Mouse (Mus musculus): ENCODE results near the gene Fmnl2. TPM values are rescaled to one million over a fixed set of nuclear protein-coding genes. Genes with fewer than 3 reads are reported as not detected.

Fmnl2 gene
- total and polyA plus RNA-seq, 3 experiments = 1.2 to 6.3 (median 4.5) TPM

DNA sequence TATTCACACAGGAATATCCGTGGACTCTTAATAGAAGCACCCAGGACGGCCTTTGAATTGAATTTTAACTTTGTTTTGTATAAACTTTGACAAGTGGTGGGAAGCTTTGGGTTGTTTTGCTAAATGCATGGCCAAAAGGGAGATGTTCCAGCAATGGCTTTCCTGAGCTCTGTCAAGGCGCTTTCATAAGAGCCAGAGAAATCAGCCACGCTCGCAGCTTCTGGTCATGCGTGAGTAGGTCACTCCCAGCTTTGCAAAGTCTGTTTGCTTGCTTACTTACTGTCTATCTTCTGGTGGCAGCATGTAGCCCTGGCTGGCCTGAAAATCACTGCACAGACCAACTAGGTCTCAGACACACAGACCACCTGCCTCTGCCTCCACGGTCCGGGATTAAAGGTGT, 248.8 kb downstream of the Fmnl2 start:
- H3K27ac ChIP-seq = no peak overlapping the region
- H3K27me3 ChIP-seq (ENCODE audit: control insufficient read depth, insufficient read depth, low read length) = no peaks in the 10 kb centered on the region
- TF ChIP-seq POLR2A (IDR thresholded peaks at IDR 0.05; ENCODE audit: insufficient read depth, low read depth, low read length) (no peak), EP300 (IDR thresholded peaks at IDR 0.05; ENCODE audit: insufficient read depth, low read depth, low read length) (no peak), CTCF (IDR thresholded peaks at IDR 0.05) (no peak)
- H3K79me2 ChIP-seq (replicated peaks; ENCODE audit: control insufficient read depth, insufficient read depth, low read length) = no peaks in the 10 kb centered on the region
- H3K4me3 ChIP-seq = no peak overlapping the region
- 93% methylated on average over 8 of the region's 8 CpGs for WGBS
- H3K4me1 ChIP-seq (ENCODE audit: control insufficient read depth, insufficient read depth, low read length) = no peaks in the 10 kb centered on the region
- DNase-seq = no peak
- H3K36me3 ChIP-seq (ENCODE audit: control insufficient read depth, insufficient read depth, low read length) = no peaks in the 10 kb centered on the region
- no peak overlapping the region for H3K9ac ChIP-seq (ENCODE audit: low read depth, low read length)
- intact Hi-C loops (cut with DNase I) = no loop called here

DNA sequence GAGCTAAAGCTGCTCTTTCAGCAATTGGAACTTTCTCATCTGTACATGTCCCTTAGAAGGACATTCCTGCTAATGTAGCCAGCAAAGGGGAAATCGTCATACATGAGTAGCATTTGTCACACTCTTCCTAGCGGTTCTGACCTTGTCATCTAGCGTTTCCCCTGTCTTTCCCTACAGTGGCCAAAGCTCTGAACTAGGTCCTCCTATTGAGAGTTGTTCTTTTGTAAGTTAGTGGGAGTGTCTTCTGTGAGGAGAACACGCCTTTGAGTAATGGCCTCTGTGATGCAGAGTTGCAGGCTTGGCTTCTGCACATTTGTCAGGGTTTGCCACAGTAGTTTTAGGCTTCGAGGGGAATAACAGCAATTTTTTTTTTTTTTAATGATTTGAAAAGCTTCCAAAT, 250.9 kb downstream of the Fmnl2 start:
- Histone ChIP-seq H3K9ac (ENCODE audit: low read depth, low read length) (no peak overlapping the region), H3K27me3 (ENCODE audit: control insufficient read depth, insufficient read depth, low read length) (no peaks in the 10 kb centered on the region), H3K27ac (no peak overlapping the region), H3K4me1 (ENCODE audit: control insufficient read depth, insufficient read depth, low read length) (no peaks in the 10 kb centered on the region), H3K79me2 (replicated peaks; ENCODE audit: control insufficient read depth, insufficient read depth, low read length) (no peaks in the 10 kb centered on the region), H3K36me3 (ENCODE audit: control insufficient read depth, insufficient read depth, low read length) (no peaks in the 10 kb centered on the region), H3K4me3 (no peak overlapping the region)
- 84% methylated on average over 5 of the region's 5 CpGs for WGBS
- no peak for DNase-seq
- TF ChIP-seq POLR2A (IDR thresholded peaks at IDR 0.05; ENCODE audit: insufficient read depth, low read depth, low read length) (no peak), EP300 (IDR thresholded peaks at IDR 0.05; ENCODE audit: insufficient read depth, low read depth, low read length) (no peak), CTCF (IDR thresholded peaks at IDR 0.05) (no peak)
- intact Hi-C loops (cut with DNase I) = no loop called here

DNA sequence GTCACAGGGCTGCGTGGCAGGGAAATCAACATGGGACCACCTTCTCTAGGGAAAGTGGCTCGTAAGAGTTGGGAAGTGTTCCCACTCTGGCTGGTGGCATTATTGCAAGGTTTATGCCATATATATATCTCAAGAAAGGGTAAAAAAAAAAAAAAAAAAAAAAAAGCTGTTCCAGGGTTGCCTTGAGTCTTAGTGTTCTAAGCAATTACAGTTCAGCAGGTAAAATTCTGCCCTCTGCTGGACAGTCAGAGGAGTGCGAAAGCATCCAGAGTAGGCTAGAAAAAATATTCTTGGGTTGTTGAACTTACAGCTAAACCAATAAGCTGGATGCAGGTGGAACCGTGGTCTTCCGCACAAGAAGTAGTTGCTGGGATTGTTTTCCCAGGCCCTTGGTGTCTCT, 264.1 kb downstream of the Fmnl2 start:
- Histone ChIP-seq H3K27me3 (ENCODE audit: control insufficient read depth, insufficient read depth, low read length) (no peaks in the 10 kb centered on the region), H3K79me2 (replicated peaks; ENCODE audit: control insufficient read depth, insufficient read depth, low read length) (no peaks in the 10 kb centered on the region), H3K9ac (ENCODE audit: low read depth, low read length) (no peak overlapping the region), H3K36me3 (ENCODE audit: control insufficient read depth, insufficient read depth, low read length) (no peaks in the 10 kb centered on the region), H3K4me1 (ENCODE audit: control insufficient read depth, insufficient read depth, low read length) (no peaks in the 10 kb centered on the region), H3K27ac (no peak overlapping the region), H3K4me3 (no peak overlapping the region)
- intact Hi-C loops (cut with DNase I) = loop anchor here (2.0 kb wide), 1 partner anchor 365 kb away; no protein-coding TSS in a partner anchor
- TF ChIP-seq EP300 (IDR thresholded peaks at IDR 0.05; ENCODE audit: insufficient read depth, low read depth, low read length) (no peak), CTCF (IDR thresholded peaks at IDR 0.05) (peak; percentile 81)
- WGBS = 63% methylated on average over 5 of the region's 5 CpGs
- peak; percentile 9 to 33 for DNase-seq

DNA sequence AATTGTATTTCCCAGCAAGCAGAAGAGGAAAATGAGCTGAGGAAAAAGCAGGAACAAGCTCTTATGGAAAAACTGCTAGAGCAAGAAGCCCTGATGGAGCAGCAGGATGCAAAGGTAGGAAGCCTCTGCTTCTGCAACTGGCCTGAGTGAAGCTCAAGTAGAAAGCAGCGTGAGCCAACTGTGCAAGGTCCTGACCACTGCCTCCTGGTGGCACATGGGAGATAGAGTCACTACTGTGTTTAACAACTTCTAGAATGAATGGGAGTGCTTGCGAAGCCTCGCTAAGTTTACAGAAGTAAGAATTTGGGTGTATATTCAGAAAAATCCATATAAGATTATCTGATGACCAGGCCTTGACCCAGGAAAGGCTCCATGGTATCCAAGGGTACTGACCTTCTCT, 268.3 kb downstream of the Fmnl2 start:
- no peaks in the 10 kb centered on the region for H3K27me3 ChIP-seq (ENCODE audit: control insufficient read depth, insufficient read depth, low read length)
- intact Hi-C loops (cut with DNase I) = no loop called here
- no peak overlapping the region for H3K4me3 ChIP-seq
- no peaks in the 10 kb centered on the region for H3K36me3 ChIP-seq (ENCODE audit: control insufficient read depth, insufficient read depth, low read length)
- no peak overlapping the region for H3K27ac ChIP-seq
- no peak for DNase-seq
- WGBS = 89% methylated on average over 3 of the region's 3 CpGs
- peak; percentile 29 for TF ChIP-seq CTCF (IDR thresholded peaks at IDR 0.05)
- TF ChIP-seq EP300 (IDR thresholded peaks at IDR 0.05; ENCODE audit: insufficient read depth, low read depth, low read length) = no peak
- H3K79me2 ChIP-seq (replicated peaks; ENCODE audit: control insufficient read depth, insufficient read depth, low read length) = no peaks in the 10 kb centered on the region
- H3K4me1 ChIP-seq (ENCODE audit: control insufficient read depth, insufficient read depth, low read length) = no peaks in the 10 kb centered on the region
- H3K9ac ChIP-seq (ENCODE audit: low read depth, low read length) = no peak overlapping the region

GRCm38 (mm10) chr2:53129070-53129469, 271.4 kb downstream of the Fmnl2 start:
- H3K9ac ChIP-seq (ENCODE audit: low read depth, low read length) = no peak overlapping the region
- 74% methylated on average over 6 of the region's 6 CpGs for WGBS
- no peaks in the 10 kb centered on the region; the same call in 1 of the 2 replicates for H3K36me3 ChIP-seq (ENCODE audit: control insufficient read depth, insufficient read depth, low read length)
- intact Hi-C loops (cut with DNase I) = no loop called here
- H3K4me3 ChIP-seq = no peak overlapping the region
- H3K4me1 ChIP-seq (ENCODE audit: control insufficient read depth, insufficient read depth, low read length) = no peaks in the 10 kb centered on the region
- no peaks in the 10 kb centered on the region for H3K79me2 ChIP-seq (replicated peaks; ENCODE audit: control insufficient read depth, insufficient read depth, low read length)
- no peak overlapping the region for H3K27ac ChIP-seq
- DNase-seq = no peak
- TF ChIP-seq CTCF (IDR thresholded peaks at IDR 0.05) = no peak
- no peak for TF ChIP-seq POLR2A (IDR thresholded peaks at IDR 0.05; ENCODE audit: insufficient read depth, low read depth, low read length)
- no peak for TF ChIP-seq EP300 (IDR thresholded peaks at IDR 0.05; ENCODE audit: insufficient read depth, low read depth, low read length)
- no peaks in the 10 kb centered on the region for H3K27me3 ChIP-seq (ENCODE audit: control insufficient read depth, insufficient read depth, low read length)

- intact Hi-C loops (cut with DNase I) = no loop called here
- 96% methylated on average over 9 of the region's 9 CpGs for WGBS
- Histone ChIP-seq H3K4me3 (no peak overlapping the region), H3K4me1 (ENCODE audit: control insufficient read depth, insufficient read depth, low read length) (no peaks in the 10 kb centered on the region), H3K79me2 (replicated peaks; ENCODE audit: control insufficient read depth, insufficient read depth, low read length) (no peaks in the 10 kb centered on the region), H3K27ac (no peak overlapping the region), H3K9ac (ENCODE audit: low read depth, low read length) (no peak overlapping the region), H3K36me3 (ENCODE audit: control insufficient read depth, insufficient read depth, low read length) (no peaks in the 10 kb centered on the region; the same call in 1 of the 2 replicates), H3K27me3 (ENCODE audit: control insufficient read depth, insufficient read depth, low read length) (no peaks in the 10 kb centered on the region)
- TF ChIP-seq EP300 (IDR thresholded peaks at IDR 0.05; ENCODE audit: insufficient read depth, low read depth, low read length) = no peak
- no peak for TF ChIP-seq POLR2A (IDR thresholded peaks at IDR 0.05; ENCODE audit: insufficient read depth, low read depth, low read length)
- TF ChIP-seq CTCF (IDR thresholded peaks at IDR 0.05) = no peak
- DNase-seq = no peak
Observed at GRCm38 (mm10) chr2:53131567-53131966, 273.9 kb downstream of the Fmnl2 start.

Data from heart, adult 2 months (tissue).